Mouse (Mus musculus) liver (tissue): Measurements from ENCODE around the gene Plet1.

Source experiments
- DNase-seq: peaks from one replicate; pipeline ENCODE4 v3.0.0-alpha.2; 2020; ENCODE audit warnings: mixed read lengths

Plet1 gene

DNA sequence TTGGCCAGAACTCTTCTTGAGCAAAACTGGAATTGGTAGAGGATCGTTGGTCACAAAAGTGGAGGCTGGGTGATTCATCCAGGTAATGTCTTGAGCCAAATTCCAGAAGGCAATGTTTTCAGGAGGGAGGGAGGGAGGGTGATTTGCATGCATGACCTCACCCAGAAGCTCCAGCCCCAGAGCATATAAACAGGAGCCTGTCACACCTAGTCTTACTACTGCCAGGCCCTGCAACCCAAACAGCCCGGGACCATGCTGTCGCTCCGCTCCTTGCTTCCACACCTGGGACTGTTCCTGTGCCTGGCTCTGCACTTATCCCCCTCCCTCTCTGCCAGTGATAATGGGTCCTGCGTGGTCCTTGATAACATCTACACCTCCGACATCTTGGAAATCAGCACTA lies at the start of gene Plet1:
Gene Plet1 (plus strand): TSS at position 215 of the 400 bp plus-strand sequence.
- DNase-seq, result no peak

DNA sequence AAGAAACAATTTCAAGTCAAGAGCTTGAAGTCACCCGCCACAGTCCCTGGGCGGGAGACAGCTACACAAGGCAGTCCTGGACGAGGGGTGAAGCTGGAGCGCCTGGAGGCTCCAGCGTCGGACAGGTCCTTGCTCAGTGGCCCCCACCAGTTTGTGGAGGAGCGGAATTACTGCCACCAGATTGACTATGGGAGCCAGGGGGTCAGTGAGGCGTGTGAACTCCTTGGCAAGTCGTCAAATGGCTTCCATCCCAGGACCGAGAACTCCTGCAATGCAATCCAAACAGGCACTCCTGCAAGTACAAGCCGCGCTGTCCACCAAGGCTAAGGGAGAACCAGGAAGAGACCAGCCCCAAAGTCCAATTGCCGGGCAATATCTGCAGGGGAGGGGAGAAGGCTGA lies 45.3 kb upstream of the Plet1 start:
- DNase-seq, result no peak

DNA sequence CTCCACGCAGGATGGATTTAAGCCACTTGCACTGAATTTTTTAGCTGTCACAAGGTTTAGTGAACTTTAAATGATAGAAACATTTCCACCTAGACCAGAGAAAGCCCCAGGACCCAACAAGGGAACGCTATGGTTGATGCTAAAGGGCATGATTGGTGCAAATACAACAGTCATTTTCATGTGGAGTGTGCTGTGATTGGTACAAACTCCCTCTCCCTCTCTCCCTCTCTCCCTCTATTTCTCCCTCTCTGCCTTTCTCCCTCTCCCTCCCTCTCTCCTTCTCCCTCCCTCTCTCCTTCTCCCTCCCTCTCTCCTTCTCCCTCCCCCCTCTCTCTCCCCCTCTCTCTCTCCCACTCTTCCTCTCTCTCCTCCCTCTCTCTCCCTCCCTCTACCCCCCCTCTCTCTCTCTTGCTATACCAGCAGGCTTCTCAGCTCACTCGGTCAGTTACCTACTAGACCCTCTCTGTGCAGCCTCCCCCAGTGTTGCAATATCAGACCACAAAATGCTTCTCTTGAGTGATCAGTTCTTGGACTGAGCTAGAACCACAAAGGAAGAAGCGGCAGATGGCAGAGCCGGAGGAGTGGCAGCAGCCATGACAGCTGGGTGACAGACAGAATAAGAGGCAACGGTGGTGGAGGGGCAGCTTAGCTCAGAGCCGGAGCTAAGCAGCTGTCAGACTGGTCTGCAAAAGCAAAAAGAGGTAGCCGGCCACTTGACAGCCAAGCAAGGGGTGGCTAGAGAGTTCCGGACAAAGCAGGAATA lies 42.7 kb upstream of the Plet1 start:
- peak; percentile 28 for DNase-seq

DNA sequence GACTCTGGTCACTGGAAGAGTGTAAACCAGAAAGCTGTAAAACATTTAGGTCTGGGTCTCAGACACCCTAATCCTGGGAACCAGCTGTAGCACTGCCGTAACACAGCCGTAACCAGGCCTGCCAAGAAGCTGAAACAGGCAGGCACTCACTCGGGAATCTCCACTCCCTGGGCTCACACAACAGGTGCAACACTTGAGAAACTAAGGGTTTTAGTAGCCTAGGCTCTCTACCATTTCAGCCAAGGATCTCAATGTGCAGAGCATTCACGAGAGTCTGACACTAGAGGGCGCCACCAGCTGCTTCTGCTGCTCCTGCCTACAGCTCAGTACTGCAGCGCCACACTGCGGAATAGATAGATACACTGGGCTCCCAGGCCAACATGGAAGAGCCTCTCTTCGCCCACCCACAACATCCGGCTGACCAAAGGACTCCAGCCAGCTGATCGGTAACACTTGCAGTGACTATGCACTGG lies 42.0 kb upstream of the Plet1 start:
- DNase-seq, result peak; percentile 87

DNA sequence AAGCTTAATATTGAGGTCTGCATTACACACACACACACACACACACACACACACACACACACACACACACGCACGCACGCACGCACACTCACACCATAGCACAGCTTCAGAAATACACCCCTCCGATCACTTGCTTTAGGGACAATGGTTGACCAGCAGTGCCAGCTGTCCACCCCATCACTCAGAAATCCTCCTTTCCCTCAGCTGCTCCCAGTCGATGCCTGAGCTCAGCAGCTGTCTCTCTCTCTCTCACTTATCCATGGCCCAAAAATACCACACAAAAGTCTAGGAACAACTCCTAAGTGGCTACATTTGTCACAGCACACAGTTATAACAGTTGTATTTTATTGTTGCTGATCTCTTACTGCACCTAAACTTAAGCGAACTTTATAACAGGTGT lies 36.7 kb upstream of the Plet1 start:
- no peak for DNase-seq

DNA sequence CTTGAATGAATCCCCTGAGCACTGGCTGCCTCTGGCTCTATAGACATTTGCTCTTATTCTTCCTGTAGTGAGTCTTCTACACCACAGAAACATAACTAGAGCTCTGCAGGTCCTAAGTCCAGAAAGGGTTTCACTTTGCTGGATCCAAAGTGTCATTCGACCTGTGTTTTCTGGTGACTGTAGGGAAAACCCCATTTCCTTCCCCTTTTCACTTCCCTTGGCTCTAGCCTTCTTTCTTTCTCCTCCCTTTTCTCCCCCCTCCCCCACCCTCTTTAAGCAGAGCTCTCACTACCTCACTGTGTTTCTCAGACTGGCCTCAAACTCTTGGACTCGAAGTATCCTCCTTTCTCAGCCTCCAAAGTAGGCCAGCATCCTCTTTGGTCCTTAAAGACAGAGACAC lies 34.8 kb upstream of the Plet1 start:
- DNase-seq, result no peak

DNA sequence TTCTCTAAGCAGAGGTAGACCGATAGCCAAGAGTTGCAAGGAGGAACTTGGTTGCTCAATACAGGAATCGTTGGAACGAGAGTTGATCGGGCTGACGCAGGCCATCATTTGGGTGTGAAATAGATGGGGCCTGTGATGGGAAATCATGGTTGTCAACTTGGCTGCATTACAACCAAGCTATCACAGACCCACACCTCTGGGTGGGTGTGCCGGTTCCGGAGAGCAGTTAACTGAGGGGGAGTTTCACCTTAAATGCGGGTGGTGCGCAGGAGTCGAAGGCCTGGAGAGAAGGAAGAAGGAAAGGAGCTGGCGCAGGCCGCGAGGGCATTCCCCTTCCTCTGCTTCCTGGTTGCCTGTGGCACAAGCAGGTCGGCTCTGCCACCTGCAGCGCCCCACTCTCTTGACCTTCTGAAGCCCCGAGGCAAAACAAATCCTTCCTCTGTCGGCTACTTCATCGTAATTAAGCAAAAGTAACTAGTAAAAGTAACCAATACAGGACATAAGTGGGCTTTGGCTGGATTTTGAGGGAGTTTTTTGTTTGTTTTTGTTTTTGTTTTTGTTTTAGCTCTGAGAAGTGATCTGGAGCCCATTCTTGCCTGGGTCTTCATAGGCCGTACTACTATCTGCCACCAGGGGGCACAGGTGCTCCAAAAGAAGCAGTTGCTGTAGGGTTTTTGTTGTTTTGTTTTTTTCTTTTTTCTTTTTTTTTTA lies 31.7 kb upstream of the Plet1 start:
- peak; percentile 81 for DNase-seq

DNA sequence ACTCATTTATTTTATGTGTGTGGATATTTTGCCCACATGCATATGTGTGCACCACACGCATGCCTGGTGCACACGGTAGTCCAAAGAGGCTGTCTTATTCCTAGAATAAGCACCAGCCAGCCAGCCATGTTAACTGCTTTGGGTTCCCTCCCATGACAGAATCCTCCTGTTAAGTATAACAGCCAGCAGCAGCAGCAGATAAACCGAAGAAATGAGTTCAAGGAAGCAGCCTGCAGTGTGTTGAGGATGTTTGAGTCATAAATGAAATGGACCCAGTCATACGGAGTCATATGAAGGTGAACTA lies 31.2 kb upstream of the Plet1 start:
- DNase-seq, result no peak

DNA sequence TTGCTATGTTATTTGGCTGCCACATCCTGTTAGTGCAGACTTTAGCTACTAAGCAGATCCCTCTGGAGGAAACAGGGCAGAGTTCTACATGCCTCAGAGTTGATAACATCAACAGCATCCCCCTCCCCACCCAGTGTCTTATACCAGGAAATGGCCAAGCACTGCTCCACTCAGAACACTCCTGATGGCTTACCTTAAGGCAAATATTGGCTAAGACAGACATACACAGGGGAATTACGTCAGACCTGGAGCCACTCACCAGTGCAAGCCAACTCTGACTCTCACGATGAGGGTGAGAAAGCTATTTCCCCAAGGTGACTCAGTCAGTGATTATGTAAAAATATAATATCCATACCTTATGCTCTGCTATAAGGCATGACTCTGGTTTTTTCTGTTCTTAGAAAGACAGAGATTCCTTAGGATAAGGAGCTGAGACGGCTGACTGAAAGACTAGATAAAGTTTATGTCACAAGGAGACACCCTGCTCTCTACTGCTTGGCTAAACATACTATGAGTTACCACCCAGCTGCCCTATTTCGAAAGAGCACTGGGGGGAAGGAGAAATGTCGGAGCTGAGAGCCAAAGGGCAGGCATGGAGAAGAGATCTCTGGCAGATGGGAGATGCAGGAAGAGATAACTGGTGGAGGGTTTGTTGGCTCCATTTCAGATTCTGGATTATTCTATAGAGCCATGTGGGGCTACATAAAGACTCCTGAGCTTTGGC lies 23.8 kb upstream of the Plet1 start:
- DNase-seq, result no peak

DNA sequence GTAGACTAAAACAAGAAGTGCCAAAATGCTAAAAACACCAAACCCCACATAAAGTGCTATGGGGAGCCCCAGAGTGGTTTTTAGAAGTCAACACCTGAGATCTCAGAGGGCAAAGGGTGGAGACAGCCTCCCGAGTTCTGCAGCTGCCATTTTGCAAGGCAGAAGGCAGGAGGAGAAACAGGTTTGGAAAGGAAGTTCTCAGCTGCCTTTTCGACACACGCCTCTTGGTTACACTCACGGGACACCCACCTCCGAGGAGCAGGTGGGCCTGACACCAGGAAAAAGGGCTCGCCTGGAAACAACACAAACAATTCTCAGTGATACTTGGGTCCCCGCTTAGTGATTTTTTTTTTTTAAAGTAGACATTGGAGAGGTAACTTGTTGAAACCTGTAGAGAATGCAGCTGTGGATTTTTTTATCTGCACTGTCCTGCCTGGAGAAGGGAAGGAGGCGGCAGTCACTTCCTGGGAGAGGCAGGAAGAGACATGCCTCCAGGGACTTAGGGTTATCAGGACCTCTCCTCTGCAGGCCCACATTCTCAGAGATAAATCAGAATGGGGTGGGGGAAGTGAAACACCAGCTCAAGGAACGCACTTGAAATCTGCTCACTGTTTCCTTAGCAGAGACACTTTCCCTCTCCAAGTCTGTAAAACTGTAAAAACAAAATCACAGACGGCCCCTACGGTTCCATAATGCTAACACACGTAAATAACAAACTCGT lies 23.0 kb upstream of the Plet1 start:
- DNase-seq, result no peak

DNA sequence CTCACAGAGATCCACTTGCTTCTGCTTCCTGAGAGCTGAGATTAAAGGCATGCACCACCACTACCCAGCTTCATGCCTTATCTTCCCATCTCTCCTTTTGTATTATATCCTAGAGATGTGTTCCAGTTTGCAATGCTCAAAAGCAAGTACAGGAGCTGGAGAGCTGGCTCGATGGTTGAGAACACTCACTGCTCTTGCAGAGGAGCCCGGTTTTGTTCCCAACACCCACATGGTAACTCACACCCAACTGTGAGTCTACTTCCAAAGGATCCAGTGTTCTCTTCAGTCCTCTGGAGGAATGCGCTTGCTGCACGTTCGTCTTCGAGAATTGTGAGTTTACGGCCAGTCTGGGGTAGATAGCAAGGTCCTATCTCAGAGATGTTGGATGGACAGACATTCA lies 19.0 kb upstream of the Plet1 start:
- DNase-seq, result no peak

DNA sequence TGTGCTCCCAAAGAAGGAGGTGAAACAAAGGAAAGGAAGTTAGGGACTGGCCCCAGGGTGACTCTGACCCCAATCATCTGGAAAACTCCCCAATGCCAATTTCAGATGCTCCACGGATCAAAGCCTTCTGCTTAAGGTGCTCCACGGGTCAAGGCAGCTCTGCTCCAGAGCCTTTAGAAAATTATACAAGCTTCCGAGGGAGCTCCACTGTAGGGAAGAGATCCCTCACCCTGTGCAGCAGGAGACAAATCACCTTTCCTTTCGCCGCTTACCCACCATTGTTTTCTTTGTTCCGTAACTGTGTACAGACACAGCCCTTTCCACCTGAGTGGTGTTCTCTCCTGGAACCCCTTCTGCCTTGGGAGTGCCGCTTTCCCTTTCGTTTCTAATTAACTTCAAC lies 18.6 kb upstream of the Plet1 start:
- no peak for DNase-seq

DNA sequence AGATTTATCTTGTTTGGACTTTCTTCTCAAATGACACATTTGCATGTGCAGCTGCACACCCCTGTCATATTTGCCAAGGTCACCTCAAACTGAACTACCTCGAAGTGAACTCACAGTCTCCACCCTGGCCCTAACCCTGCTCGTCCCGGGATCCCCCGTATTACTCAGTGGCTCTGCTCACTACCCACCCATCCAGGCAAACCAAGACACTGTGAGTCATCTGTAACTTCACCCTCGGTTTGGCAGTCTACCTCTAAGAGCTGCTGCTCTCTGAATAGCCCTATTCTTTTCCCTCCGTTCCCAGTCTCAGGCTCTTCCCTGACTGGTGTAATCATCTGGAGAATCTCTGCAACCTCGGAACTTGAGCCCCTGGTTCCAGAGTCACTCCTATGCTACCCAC lies 17.7 kb upstream of the Plet1 start:
- DNase-seq, result no peak

DNA sequence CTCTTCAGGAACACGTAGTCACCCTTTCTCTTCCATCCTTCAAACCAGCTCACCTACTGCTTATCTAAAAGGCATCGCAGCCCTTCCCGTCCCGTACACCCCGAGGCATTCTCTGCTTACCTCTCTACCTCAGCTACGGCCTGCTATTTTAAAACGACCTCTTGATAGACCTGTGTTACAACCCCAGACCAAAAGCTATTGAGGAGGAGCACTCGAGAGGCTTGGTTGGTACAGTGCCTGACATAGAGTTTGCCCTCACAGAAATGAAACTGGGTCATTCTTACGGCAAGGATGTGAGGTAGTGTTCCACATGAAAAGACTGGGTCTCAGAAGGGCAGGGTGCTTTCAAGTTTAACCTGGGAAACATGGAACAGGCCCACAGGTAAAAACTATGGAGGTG lies 17.1 kb upstream of the Plet1 start:
- DNase-seq, result no peak

DNA sequence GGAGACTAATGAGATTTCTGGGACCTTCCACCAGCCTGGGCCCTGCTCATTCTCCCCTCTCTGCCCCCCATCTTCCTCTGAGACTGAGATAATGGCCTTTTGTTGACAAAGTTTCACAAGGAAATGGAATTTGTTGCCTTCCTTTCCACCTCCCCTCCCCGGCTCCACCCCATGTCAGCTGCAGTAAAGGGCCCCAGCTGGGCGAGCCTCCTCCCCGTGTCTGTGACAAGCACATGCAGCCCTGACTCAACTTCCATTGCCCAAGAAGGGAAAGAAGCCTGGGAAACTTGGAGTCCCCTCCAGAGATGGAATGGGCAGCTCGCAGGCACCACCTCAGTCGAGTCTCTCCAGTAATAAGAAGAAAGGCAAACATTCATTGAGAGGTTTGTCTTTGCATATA lies 15.5 kb upstream of the Plet1 start:
- no peak for DNase-seq

DNA sequence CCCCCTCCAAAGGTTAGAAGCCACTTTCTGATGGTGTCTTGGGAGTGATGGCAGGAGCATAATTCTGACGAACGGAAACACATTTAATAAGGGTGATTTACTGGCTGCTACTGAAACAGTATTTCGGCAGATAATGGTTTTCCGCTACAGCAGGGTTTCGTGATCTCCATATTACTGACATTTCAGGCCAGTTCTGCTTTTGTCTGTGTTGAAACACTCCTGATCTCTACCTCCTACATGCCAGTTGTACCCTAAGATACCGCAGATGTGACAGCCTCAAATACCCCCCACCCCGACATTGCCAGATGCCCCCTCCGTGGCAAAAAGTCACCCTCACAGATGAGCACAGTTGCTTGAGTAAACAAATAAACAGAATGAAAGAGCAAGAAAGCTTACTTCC lies 14.8 kb upstream of the Plet1 start:
- no peak for DNase-seq

DNA sequence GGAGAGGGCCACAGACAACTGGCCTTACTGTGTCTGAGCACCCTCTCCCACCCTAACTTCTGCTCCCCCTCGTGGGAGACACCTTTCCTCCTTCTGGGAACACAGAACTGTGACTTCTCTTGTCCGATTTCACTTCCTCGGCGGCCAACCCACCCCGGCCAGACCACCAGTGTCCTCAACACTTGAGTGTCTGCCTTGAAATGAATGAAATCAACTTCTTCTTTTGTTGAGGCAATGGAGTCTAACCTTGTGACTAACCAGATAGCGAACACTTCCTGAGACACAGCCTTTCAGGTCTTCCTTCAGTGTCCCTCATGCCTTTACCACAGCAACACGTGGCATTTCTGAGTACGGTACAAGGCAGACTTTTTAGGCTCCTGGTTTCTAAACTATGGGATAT lies 11.6 kb upstream of the Plet1 start:
- DNase-seq, result no peak

DNA sequence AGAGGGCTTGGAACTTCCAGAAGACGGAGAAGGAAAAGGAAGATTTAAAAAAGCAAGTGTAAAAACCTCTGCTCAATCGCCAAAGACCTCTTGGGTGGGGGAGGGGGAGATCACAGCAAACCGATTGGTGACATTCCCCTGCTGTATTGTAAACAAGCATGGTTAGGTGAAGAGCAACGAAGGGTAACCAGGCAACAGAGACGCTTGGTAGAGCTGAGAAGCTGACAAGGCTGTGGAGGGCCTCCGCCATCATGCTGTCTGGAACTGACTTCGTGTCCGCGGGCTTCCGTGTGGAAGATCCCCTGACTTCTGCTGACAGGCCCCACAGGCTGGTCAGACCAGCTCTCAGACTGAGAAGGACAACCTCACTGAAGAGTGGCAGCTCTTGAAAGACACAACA lies 8.8 kb upstream of the Plet1 start:
- DNase-seq, result no peak

DNA sequence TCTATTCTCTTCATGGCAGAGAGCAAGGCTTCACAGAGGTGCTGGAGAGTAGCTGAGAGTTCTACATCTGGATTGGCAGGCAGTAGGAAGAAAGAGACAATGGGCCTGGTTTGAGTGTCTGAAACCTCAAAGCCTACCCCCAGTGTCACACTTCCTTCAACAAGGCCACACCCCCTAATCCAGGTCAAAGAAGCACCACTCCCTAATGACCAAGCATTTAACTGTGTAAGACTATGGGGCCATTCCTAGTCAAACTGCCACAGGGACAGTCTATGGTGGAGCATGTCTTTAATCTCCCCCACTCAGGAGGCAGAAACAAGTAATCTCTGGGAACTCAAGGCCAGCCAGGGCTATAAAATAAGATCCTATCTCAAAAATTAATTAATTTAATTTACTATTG lies 3.5 kb upstream of the Plet1 start:
- no peak for DNase-seq

DNA sequence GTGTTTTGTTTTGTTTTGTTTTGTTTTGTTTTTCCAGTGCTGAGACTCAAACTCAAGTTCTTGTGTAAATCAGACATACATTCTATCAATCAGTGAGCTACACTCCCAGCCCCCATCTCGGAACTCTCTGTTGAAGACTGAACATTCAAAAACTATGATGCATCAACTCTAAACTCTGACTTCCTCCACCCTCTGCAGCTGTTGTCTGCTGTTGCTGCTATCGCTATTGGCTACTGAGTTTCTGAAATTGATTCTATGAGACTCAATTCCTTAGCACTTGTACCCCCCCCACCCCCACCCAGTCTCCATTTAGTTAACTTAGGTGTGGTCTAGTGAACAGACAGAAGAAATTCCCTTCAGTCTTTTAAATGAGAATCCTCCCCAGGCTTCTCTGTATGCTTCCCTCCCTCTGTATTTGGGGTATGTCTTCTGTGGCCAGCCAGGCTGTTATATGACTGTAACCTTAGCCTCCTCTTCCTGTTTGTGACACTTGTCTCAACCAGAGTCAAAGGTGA lies 2.7 kb upstream of the Plet1 start:
- DNase-seq, result no peak

DNA sequence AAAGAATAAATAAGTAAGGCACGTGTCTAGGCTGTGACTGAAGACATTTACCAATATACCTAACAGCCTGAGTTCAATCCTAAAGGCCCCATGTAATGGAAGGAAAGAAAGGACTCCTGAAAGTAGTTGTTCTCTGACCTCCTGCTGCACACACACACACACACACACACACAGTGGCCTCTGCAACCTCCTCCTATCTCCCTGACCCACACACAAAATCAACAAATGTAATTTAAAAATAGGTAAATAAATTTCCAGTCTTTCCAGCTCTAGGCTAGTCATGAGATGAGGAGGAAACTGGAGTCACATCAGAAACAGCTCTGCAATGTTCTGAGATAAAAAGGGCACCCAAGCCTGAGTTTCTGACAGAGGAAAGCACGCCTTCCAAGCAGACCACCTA lies 548 bp upstream of the Plet1 start:
- no peak for DNase-seq

DNA sequence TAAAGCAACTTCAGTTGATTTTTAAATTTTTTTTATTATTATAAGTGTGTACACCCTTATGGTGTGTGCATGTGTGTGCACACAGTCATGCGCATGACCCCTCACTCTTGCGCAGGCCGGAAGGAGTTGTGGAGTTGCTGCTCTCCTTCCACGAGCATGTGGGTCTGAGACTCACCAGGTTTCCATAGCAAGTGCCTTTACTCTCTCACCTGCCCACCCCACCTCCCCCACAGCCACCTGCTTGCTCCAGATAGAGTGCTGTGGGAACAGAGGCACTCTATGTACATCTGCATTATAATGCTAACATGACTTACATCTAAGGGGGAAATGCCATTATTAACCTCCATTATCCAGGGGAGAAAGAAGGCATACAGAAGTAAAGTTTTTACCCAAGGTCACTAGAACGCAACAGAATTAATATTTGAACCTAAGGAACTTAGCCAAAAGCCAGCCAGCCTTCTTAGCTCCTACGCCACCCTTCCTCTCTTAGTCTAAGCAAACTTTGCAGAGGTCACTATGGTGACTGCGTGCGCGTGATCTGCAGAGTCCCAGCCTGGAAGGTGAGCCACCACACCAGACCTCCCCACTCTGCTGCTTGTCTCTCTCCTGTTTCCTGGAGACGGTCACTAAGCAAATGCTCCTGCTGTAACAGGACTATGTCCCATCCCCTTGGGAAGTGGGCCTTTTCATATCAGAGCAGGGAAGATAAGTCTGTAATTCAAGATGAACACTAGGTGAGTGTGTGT lies 1.3 kb downstream of the Plet1 start:
- DNase-seq, result no peak

DNA sequence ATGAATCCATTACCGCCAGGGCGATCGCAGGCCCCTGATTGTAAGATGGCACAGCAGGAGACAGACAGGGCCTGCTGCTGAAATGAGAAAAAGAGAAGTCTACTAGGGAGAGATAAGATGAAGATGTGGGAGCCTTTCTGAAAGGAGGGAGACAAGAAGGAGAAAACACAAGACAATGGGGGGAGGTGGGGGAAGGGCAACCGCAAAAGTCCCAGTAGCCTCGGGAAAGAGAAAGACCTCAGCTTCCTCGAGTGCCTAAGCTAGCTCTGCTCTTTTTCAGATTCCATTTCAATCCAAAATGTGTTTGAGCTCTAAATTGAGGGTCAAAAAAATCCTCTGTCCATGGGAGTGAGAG lies 1.8 kb downstream of the Plet1 start:
- DNase-seq, result peak; percentile 28
